Mouse (Mus musculus): ENCODE results near the gene Nup188. TPM values are rescaled to one million over a fixed set of nuclear protein-coding genes. Genes with fewer than 3 reads are reported as not detected.

Nup188 gene
- polyA plus RNA-seq (2012; rRNA removed) = 28.2 and 32.9 TPM in 2 replicates

GRCm38 (mm10) chr2:30286192-30287026 lies at the start of gene Nup188, which contains the start of gene Dolk:
Nup188 (plus strand) TSS chr2:30286397.
Dolk (minus strand) TSS chr2:30286334.

GRCm38 (mm10) chr2:30237199-30237880 lies 48.9 kb upstream of the Nup188 start, which contains the start of gene Lrrc8a:
Lrrc8a (plus strand) TSS chr2:30237715.

GRCm38 (mm10) chr2:30240267-30240666 lies 45.9 kb upstream of the Nup188 start, which contains the start of gene Gm28035:
Gm28035 (plus strand) TSS chr2:30240567.

GRCm38 (mm10) chr2:30265767-30266253 lies 20.4 kb upstream of the Nup188 start, which contains the start of gene Phyhd1:
Phyhd1 (plus strand) TSS chr2:30266203.

GRCm38 (mm10) chr2:30280743-30281142 lies 5.5 kb upstream of the Nup188 start, which contains the start of gene Gm28038:
Gm28038 (plus strand) TSS chr2:30281043.

GRCm38 (mm10) chr2:30358533-30359531 lies 72.6 kb downstream of the Nup188 start, which contains the start of gene Sh3glb2:
Sh3glb2 (minus strand) TSS chr2:30359337.

GRCm38 (mm10) chr2:30363773-30364650 lies 77.8 kb downstream of the Nup188 start, which contains the start of gene Miga2:
Miga2 (plus strand) TSS chr2:30364233.

GRCm38 (mm10) chr2:30392114-30392576 lies 105.9 kb downstream of the Nup188 start, which contains the start of gene Dolpp1:
Dolpp1 (plus strand) TSS chr2:30392254.

Other genes with a start within 250 kb of the Nup188 start
- 78.0 and 78.2 TPM in 2 replicates for gene Wdr34, start 237.5 kb upstream of the Nup188 start, polyA plus RNA-seq (2012; rRNA removed)
- 240 and 244 TPM in 2 replicates for gene Set, start 229.0 kb upstream of the Nup188 start, polyA plus RNA-seq (2012; rRNA removed)
- 2.5 and 3.6 TPM in 2 replicates for gene Pkn3, start 208.7 kb upstream of the Nup188 start, polyA plus RNA-seq (2012; rRNA removed)
- 33.2 and 34.5 TPM in 2 replicates for gene Zdhhc12, start 192.7 kb upstream of the Nup188 start, polyA plus RNA-seq (2012; rRNA removed)
- 85.6 and 91.8 TPM in 2 replicates for gene Zer1, start 161.8 kb upstream of the Nup188 start, polyA plus RNA-seq (2012; rRNA removed)
- 65.5 and 66.5 TPM in 2 replicates for gene Tbc1d13, start 152.7 kb upstream of the Nup188 start, polyA plus RNA-seq (2012; rRNA removed)
- 19.5 and 22.3 TPM in 2 replicates for gene Endog, start 114.9 kb upstream of the Nup188 start, polyA plus RNA-seq (2012; rRNA removed)
- gene Spout1, start 107.9 kb upstream of the Nup188 start, polyA plus RNA-seq (2012; rRNA removed) = 49.3 and 50.9 TPM in 2 replicates
- 28.2 and 29.4 TPM in 2 replicates for gene Kyat1, start 80.5 kb upstream of the Nup188 start, polyA plus RNA-seq (2012; rRNA removed)
- gene Lrrc8a, start 48.7 kb upstream of the Nup188 start, polyA plus RNA-seq (2012; rRNA removed) = 28.7 and 30.2 TPM in 2 replicates
- 15.4 and 20.4 TPM in 2 replicates for gene Gm28035, start 45.8 kb upstream of the Nup188 start, polyA plus RNA-seq (2012; rRNA removed)
- gene Phyhd1, start 20.2 kb upstream of the Nup188 start, polyA plus RNA-seq (2012; rRNA removed) = 19.5 and 22.7 TPM in 2 replicates
- not detected in 2 replicates for gene Gm28038, start 5.4 kb upstream of the Nup188 start, polyA plus RNA-seq (2012; rRNA removed)
- 13.8 and 15.8 TPM in 2 replicates for gene Dolk, start 63 bp upstream of the Nup188 start, polyA plus RNA-seq (2012; rRNA removed)
- gene Sh3glb2, start 72.9 kb downstream of the Nup188 start, polyA plus RNA-seq (2012; rRNA removed) = 358 and 371 TPM in 2 replicates
- gene Miga2, start 77.8 kb downstream of the Nup188 start, polyA plus RNA-seq (2012; rRNA removed) = 45.2 and 45.4 TPM in 2 replicates
- 70.3 and 73.3 TPM in 2 replicates for gene Dolpp1, start 105.9 kb downstream of the Nup188 start, polyA plus RNA-seq (2012; rRNA removed)
- gene Crat, start 129.4 kb downstream of the Nup188 start, polyA plus RNA-seq (2012; rRNA removed) = 28.6 and 30.9 TPM in 2 replicates
- 130 and 132 TPM in 2 replicates for gene Ptpa, start 129.6 kb downstream of the Nup188 start, polyA plus RNA-seq (2012; rRNA removed)
- gene Ier5l, start 187.8 kb downstream of the Nup188 start, polyA plus RNA-seq (2012; rRNA removed) = 15.8 and 18.3 TPM in 2 replicates